Mouse (Mus musculus) layer of hippocampus, adult 9-11 months (tissue): ENCODE results near the gene Rgp1.

Experiments used
- DNase-seq: peaks from one replicate; pipeline ENCODE4 v3.0.0; 2022

Rgp1 gene

DNA sequence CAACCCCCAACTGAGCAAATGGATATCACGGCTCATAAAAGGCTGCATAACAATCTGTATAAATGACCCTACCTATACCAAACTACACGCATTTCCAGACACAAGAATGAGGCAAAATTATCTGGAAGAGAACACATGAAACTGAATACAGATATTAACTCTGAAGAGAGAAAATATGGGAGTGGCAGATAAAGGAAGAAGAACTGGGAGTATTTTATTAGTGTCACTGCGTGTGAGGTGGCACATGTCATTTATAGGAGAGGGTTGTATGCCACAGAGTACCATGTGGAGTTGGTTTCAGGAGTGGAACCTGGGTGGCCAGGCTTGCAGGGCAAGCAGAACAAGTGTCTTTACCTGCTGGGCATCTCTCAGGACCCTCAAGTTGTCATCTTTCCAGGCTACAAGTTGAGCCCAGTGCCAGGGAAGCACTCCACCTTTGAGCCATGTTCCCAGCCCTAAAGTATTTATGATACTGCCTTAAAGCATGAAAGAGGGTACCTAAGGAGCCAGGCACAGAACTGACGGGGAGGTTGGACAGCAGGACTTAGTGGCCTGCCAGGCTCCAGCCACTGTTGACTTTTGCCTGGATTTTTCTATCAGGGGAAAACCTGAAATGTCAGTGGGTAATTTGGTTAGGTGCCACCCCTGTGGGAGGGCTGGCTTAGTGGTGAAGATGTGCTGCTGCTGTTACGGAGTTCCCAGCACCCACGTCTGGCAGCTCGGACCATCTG is 20.3 kb downstream of the Rgp1 start:
- DNase-seq: no peak

- no peak for DNase-seq
Measured at GRCm38 (mm10) chr4:43600195-43600934, 21.9 kb downstream of the Rgp1 start.

DNA sequence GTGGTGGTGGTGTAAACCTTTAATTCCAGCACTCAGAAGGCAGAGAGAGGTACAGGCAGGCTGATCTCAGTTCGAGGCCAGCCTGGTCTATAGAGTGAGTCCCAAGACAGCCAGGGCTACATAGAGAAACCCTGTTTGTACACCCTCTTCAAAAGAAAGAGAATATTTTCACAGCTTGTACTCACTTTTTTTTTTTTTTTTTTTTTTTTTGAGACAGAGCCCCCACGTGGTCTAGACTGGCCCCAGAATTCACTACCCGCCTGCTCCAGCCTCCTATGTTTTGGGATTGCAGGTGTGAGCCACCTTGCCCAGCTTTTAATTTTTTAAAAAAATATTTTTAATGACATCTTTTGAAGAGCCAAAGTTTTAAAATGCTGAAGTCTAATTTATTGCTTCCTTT is 25.6 kb downstream of the Rgp1 start:
- DNase-seq: no peak

GRCm38 (mm10) chr4:43604751-43605685 is 26.5 kb downstream of the Rgp1 start:
- DNase-seq: no peak

- DNase-seq: no peak
Measured at GRCm38 (mm10) chr4:43612534-43612933, 34.0 kb downstream of the Rgp1 start.

GRCm38 (mm10) chr4:43613060-43613730 is 34.7 kb downstream of the Rgp1 start:
- DNase-seq: no peak

DNA sequence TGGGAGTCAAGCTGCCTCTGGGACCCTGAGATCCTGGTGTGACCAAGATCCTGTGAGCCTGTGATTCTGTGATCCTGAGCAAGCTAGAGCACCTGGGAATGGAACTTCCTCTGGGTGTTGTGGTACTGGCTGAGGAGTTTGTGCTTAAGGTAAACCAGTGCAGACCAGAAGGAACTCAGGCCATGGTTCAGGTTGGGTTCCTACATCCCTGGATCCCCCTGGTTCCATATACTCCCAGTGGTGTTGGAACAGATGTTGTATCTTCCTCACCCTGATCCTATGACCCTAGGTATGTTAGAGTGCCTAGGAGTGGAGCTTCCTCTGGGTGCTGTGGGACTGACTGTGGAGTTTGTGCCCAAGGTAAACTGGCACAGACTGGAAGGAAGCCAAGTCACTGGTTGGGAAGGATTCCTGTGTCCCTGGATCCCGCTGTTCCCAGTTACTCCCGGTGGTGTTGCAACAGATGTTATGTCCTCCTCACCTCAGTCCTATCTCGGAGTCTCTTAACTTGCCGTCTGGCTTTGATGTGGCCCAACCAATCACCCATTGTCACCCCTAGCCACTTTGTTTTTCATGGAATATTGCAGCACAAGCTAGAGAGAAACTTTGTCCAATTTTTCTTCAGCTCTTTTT is 41.7 kb downstream of the Rgp1 start:
- no peak for DNase-seq

GRCm38 (mm10) chr4:43629106-43629817 is 50.7 kb downstream of the Rgp1 start:
- no peak for DNase-seq

DNA sequence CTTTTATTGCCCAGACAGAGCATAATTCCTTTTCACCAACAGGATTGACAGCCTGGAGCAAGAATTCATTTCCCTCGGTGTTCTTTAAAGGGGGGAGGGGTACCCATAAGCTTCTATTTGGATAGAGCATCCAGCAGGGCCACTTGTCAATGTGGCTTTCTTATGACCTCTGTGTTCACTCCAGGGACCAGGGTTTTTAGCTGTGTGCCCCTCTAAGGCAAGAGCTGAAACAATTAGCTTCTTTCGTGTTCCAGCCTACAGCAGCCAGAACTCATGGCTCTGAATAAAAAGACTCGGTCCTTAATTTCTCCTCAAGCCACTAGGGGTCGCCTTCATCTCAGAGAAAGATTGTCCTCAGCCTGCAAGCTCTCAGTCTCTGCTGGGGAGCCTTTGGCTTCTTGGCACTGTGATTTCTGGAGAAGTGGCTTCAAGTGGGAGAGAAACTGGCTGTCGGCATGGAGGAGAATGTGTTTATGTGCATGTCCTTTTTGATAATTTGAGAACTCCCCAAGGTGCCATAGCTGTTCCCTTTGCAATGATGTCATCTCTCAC is 51.6 kb downstream of the Rgp1 start:
- DNase-seq: peak; percentile 85

DNA sequence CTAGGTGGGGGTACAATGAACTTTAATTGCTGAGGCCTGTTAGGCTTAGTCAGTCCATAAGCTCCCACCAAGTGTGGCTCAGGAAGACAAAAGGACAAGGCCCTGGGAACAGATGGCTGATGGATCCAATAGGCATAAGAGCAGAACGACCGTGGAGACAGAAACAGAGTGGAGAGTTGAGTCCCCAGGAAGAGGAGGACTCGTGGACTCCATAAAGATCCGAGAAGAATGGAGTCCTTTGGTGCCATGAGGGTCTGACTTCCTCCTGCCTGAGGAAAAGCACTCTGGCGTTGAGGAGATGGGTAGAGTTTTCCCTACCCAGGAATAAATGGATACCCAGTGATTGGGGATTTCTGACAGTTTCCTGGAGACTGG is 52.1 kb downstream of the Rgp1 start:
- no peak for DNase-seq

DNA sequence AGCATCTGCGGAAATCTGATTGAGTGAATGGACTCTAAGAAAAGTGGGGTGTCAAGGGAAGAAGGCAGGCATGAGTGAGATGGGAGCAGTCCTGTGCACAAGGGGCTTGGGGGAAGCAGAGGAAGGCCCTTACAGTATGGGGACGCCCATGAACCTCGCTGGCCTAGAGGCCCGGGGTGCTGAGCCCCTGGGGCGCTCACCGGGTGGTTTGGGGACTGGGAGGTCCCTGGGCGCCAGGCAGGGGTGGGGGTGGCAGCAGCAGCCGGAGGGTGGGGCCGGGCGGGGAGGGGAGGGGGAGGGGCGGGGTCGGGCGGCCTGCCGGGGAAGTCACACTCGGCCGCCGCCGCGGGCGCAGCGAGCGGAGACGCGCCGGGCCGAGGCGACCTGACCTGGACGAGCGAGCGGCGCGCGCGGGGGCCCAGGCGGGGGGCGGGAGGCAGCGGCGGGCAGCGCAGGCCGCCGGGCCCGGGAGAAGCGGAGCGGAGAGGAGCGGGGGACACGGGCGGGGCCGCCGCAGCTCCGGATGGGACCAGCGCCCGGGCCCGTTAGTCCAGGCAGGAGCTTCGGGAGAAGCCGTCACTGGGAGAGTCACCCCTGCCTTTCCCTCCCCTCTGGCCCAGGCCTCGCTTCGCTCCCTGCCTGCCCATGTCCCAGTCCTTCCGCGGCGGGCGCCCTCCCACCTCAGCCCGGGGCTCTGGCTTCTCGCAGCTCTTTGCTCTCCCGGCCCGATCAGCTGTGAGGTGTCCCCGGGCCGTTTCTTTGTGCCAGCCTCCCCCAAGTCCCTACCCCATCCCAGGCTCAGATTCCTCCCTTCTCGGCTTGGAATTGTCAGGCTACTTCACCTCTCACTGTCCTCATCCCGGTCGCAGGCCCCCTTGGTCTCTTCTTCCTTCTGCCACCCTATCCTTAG is 52.8 kb downstream of the Rgp1 start, which contains the start of gene Npr2:
Gene Npr2 (plus strand): TSS at position 890 of the 910 bp plus-strand sequence.
- no peak for DNase-seq

DNA sequence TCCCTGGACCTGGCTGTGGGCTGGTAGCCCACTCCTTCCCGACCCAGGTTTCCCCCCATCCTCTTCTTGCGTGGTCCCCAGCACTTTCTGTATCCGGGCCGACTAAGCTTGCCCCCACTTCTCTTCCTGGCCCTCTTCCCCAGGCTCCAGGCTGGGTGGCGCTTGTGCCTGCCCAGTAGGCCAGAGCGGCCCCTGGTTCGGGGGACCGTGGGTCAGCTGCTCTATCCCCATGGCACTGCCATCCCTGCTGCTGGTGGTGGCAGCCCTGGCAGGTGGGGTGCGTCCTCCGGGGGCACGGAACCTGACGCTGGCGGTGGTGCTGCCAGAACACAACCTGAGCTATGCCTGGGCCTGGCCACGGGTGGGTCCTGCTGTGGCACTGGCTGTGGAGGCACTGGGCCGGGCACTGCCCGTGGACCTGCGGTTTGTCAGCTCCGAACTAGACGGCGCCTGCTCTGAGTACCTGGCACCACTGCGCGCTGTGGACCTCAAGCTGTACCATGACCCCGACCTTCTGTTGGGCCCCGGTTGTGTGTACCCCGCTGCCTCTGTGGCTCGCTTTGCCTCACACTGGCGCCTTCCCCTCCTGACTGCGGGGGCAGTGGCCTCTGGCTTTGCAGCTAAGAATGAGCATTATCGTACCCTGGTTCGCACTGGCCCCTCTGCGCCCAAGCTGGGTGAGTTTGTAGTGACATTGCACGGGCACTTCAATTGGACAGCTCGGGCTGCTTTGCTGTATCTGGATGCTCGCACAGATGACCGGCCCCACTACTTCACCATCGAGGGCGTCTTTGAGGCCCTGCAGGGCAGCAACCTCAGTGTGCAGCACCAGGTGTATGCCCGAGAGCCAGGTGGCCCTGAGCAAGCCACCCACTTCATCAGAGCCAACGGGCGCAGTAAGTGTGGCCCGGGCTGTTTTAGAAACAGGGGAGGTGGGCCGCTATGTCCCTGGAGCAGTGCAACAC is 53.7 kb downstream of the Rgp1 start:
- no peak for DNase-seq

- DNase-seq: no peak
Measured at GRCm38 (mm10) chr4:43633296-43633695, 54.8 kb downstream of the Rgp1 start.

DNA sequence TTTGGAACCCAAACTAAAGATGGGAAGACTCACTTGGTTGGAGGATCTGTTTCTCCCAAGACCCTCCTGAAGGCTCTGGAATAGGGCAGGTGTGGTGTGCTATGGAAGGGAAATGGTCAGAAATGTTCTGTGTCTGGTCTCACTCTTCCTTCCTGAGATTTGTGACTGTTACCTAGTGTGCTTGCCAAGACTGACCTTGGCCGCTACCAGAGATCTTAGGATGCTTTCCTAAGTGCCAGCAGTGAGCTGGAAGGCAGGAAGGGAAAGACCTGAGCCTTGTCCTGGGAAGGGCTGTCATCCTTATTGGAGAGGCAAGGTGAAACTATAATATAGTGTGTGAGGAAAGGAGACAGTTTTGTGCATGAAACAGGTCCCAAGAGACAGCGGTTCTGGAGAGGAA is 55.2 kb downstream of the Rgp1 start:
- no peak for DNase-seq

GRCm38 (mm10) chr4:43634621-43635374 is 56.3 kb downstream of the Rgp1 start:
- no peak for DNase-seq

DNA sequence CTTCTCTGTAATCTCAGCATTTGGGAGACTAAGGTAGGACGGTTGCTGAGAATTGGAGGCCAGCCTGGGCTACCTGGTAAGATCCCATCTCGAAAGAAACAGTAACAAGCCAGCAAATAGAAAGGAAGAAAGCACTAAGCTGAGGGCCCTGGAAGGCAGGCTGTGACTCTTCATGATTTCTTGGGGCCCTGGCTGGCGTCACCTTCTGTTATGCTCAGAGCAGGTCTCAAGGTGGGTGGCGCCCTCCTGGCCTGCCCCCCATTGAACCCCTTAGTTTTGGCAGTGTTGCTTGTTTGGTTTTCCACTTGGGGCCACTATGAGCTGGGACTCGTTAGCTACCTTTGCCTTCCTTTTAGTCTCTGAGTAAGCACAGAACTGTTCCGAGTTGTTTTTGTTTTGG is 58.2 kb downstream of the Rgp1 start:
- no peak for DNase-seq
